Mouse (Mus musculus) stomach, postnatal 0 days (tissue): ENCODE results near the gene Krt39.

Experiments
- CTCF ChIP-seq: IDR thresholded peaks from 2 replicates; pipeline ENCODE4 v1.5.1; 2016; ENCODE audit warnings: antibody characterized with exemption, low read depth, mild to moderate bottlenecking, moderate library complexity
- EP300 ChIP-seq: optimal IDR thresholded peaks from 2 replicates; pipeline ENCODE3; 2016; ENCODE audit warnings: antibody characterized with exemption

DNA sequence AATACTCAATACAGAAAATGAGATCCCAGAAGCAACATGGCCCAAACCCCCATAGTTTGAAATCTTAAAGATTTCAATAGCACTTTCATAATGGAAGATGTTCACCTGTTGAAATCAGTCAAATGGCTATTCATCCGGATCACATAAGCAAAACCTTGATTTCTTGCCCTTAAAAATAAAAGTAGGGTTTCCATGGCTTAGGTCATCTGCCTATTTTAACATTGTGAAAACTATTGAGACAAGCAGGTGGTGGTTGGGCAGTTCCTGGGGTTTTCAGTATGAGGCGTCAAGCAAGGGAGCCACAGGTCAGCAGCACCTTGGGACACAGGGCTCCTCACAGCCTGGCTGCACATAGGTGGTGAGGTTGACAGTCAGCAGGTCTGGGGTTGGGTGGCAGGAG lies 35.1 kb upstream of the Krt39 start:
- TF ChIP-seq EP300 (no peak), CTCF (no peak)
